In genomic region chr16:94176997-94177857, GRCm38 (mm10) we compare ENCODE assay signal across 27 mouse cellular contexts.
A peak's percentile ranks its signal among the peaks of the same experiment; 100 is the strongest.
DNase-seq lines count a peak whose midpoint lies in the region; ATAC-seq and TF ChIP-seq lines count a peak whose summit lies in the region.
"Had no signal": no experiment of that assay in that cellular context is flagged by ENCODE, and none has a peak within 500 bp of the region (broad histone marks: within the 10 kb centered on the region; RNA-seq: fewer than 3 reads in every experiment).

No protein-coding gene starts in this region.

- peak; percentile 51; the same call in 1 of the 2 replicates for ATAC-seq in forebrain, embryonic 16.5 days
- ATAC-seq in forebrain, embryonic 12.5 days (ENCODE audit: low FRiP score) = no peak
- ATAC-seq in heart, embryonic 12.5 days (ENCODE audit: insufficient number of reproducible peaks, low FRiP score) = no peak
- ATAC-seq: intestine, embryonic 16.5 days; liver, postnatal 0 days; lung, postnatal 0 days had no signal

- no peak for TF ChIP-seq POLR2A in brain, embryonic 14.5 days (IDR thresholded peaks at IDR 0.05; ENCODE audit: borderline replicate concordance, extremely low read depth, insufficient read depth, insufficient read length, poor library complexity, severe bottlenecking)

- peak; percentile 39 to 49 for DNase-seq in right cerebral cortex, postnatal 10 days (ENCODE audit: low spot score in 2 of 2)
- DNase-seq in right cerebral cortex, postnatal 25 days = no peak
- DNase-seq in brain, embryonic 14.5 days (ENCODE audit: low read depth) = peak; percentile 74
- DNase-seq in telencephalon, adult 2 months (ENCODE audit: low read depth, low spot score) = peak; percentile 10
- DNase-seq in layer of hippocampus, adult 9-10 months (ENCODE audit: low spot score) = no peak
- DNase-seq: adrenal gland, postnatal 14 days; B cell, adult 2 months; cerebellum, adult 9-10 months; heart, postnatal 10 days; kidney, adult 9 months; kidney, postnatal 14 days; liver, postnatal 0 days; midbrain, embryonic 14.5 days; thymus, postnatal 25 days had no signal

- no peaks in the 10 kb centered on the region for H3K9me3 ChIP-seq in forebrain, embryonic 16.5 days (ENCODE audit: control insufficient read depth, low read length)
- no peaks in the 10 kb centered on the region for H3K9me3 ChIP-seq in forebrain, embryonic 12.5 days
- H3K9me3 ChIP-seq in heart, embryonic 12.5 days (replicated peaks) = no peaks in the 10 kb centered on the region
- H3K9me3 ChIP-seq: hindbrain, embryonic 10.5 days; limb, embryonic 12.5 days; neural tube, embryonic 13.5 days had no signal

- no peak overlapping the region for H3K4me3 ChIP-seq in forebrain, embryonic 16.5 days (replicated peaks; ENCODE audit: low read length)
- no peak overlapping the region for H3K4me3 ChIP-seq in forebrain, embryonic 12.5 days (replicated peaks)
- no peak overlapping the region for H3K4me3 ChIP-seq in heart, embryonic 12.5 days
- H3K4me3 ChIP-seq: hindbrain, embryonic 10.5 days; limb, embryonic 12.5 days; neural tube, embryonic 13.5 days had no signal

- no peak overlapping the region; the same call in 1 of the 2 replicates for H3K4me2 ChIP-seq in forebrain, embryonic 16.5 days (ENCODE audit: low read length)
- H3K4me2 ChIP-seq in forebrain, embryonic 12.5 days = no peak overlapping the region
- H3K4me2 ChIP-seq in heart, embryonic 12.5 days = no peak overlapping the region
- H3K4me2 ChIP-seq: heart, embryonic 11.5 days; limb, embryonic 12.5 days; liver, embryonic 11.5 days; neural tube, embryonic 13.5 days had no signal

- H3K27me3 ChIP-seq in forebrain, embryonic 16.5 days (replicated peaks; ENCODE audit: control insufficient read depth, insufficient read depth, low read length) = peaks cover 16% of the 10 kb centered on the region
- peaks cover 83% of the 10 kb centered on the region for H3K27me3 ChIP-seq in forebrain, embryonic 12.5 days
- peaks cover 35% of the 10 kb centered on the region for H3K27me3 ChIP-seq in heart, embryonic 12.5 days (replicated peaks)

- WGBS in forebrain, embryonic 16.5 days = 70% methylated on average over 21 of the region's 21 CpGs
- 85% methylated on average over 21 of the region's 21 CpGs for WGBS in forebrain, embryonic 12.5 days
- WGBS in heart, embryonic 12.5 days = 72% methylated on average over 21 of the region's 21 CpGs

- peaks cover 37% of the 10 kb centered on the region for H3K4me1 ChIP-seq in forebrain, embryonic 16.5 days (replicated peaks; ENCODE audit: control insufficient read depth, insufficient read depth, low read length)
- peaks cover 47% of the 10 kb centered on the region for H3K4me1 ChIP-seq in forebrain, embryonic 12.5 days
- peaks cover 17% of the 10 kb centered on the region for H3K4me1 ChIP-seq in heart, embryonic 12.5 days (replicated peaks)

- no peak for TF ChIP-seq CTCF in brain, embryonic 14.5 days (IDR thresholded peaks at IDR 0.05; ENCODE audit: borderline replicate concordance, extremely low read depth, insufficient read depth, insufficient read length)

- no peaks in the 10 kb centered on the region for H3K36me3 ChIP-seq in forebrain, embryonic 16.5 days (ENCODE audit: control insufficient read depth, insufficient read depth)
- no peaks in the 10 kb centered on the region for H3K36me3 ChIP-seq in forebrain, embryonic 12.5 days (replicated peaks)
- no peaks in the 10 kb centered on the region for H3K36me3 ChIP-seq in heart, embryonic 12.5 days
- H3K36me3 ChIP-seq: hindbrain, embryonic 10.5 days; limb, embryonic 12.5 days; neural tube, embryonic 13.5 days had no signal

- H3K9ac ChIP-seq in forebrain, embryonic 16.5 days (replicated peaks; ENCODE audit: low read depth, low read length) = no peak overlapping the region
- no peak overlapping the region for H3K9ac ChIP-seq in forebrain, embryonic 12.5 days
- no peak overlapping the region for H3K9ac ChIP-seq in heart, embryonic 12.5 days
- H3K9ac ChIP-seq: limb, embryonic 12.5 days; liver, postnatal 0 days; neural tube, embryonic 13.5 days had no signal

- no peak overlapping the region for H3K27ac ChIP-seq in forebrain, embryonic 16.5 days (ENCODE audit: low read length)
- H3K27ac ChIP-seq in forebrain, embryonic 12.5 days = no peak overlapping the region
- no peak overlapping the region for H3K27ac ChIP-seq in heart, embryonic 12.5 days (ENCODE audit: poor library complexity, severe bottlenecking)
- H3K27ac ChIP-seq: hindbrain, embryonic 10.5 days; hindbrain, postnatal 0 days; limb, embryonic 12.5 days; macrophage; neural tube, embryonic 13.5 days; stomach, postnatal 0 days had no signal

Comparison
In these comparisons a context has a peak if more than half of its experiments do, and no peak if none do; other contexts are left out.
1. DNase-seq: peak in right cerebral cortex, postnatal 10 days (2 of 2), brain, embryonic 14.5 days (single experiment) and telencephalon, adult 2 months (single experiment); none in right cerebral cortex, postnatal 25 days (single experiment) and layer of hippocampus, adult 9-10 months (single experiment).